Mouse (Mus musculus): ENCODE measurements around the gene Cavin4.
"Not testable (repeated sequence)": the region's sequence is repeated elsewhere in the genome, so short reads cannot be mapped to it uniquely, and the experiment has no call there.

Gene Cavin4

GRCm38 (mm10) chr4:48672915-48673314 lies 9.6 kb downstream of the Cavin4 start:
- CTCF ChIA-PET, result no interaction called here

- CTCF ChIA-PET, result no interaction called here
Measured at GRCm38 (mm10) chr4:48674412-48674811, 11.1 kb downstream of the Cavin4 start.

DNA sequence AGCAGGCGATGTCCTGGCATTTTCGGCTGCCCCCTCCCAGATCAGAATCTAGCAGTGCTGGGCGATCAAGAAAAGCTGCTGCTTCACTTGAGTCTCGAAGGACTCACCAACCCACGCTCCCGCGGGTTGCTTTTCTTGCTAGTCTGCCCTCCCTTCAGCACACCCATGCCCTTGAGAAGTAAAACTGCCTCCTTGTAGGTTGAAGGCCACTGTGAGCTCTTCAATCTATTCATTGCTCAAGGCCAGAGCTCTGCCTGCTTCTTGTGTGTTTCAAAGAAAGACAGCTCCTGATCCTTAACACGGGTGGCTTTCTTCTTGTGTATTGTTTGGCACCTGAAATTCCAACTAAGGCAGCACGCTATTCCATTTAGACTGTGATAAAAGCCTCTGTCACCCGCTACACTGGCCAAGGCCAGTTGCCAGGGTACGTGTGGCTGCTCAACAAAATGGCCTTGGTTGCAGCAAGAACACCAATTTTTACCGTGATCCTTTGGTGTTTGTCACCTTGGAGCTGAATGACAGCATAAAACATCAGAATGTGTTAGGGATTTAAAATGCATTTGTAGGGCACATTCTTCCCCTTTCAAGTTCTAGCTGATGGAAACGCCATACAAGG lies 13.4 kb downstream of the Cavin4 start:
- CTCF ChIA-PET, result no interaction called here

DNA sequence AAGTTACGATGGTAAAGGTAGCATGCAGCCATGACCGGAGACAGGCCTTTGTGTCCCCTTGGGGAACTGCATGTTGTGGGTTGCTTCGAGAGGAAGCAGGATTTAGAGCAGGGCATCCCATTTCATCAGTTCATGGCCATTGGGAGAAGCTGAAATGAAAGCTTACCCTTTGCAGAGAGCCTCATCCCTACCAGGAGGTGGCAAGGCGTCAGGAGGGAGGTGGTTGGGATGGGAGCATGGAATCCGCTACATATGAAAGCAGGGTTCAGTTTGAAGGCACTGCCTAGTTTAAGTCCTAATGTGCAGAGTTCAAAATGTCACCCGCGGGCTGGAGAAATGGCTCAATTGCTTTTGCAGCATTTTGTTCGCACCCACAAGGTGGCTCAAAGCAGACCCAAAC lies 14.0 kb downstream of the Cavin4 start:
- CTCF ChIA-PET, result no interaction called here

GRCm38 (mm10) chr4:48677812-48678211 lies 14.5 kb downstream of the Cavin4 start:
- CTCF ChIA-PET, result interaction anchor here (0.6 kb wide), 1 partner anchor 1174 kb away, joined by 3 read pairs; no protein-coding TSS in a partner anchor

- CTCF ChIA-PET, result no interaction called here
Measured at GRCm38 (mm10) chr4:48678793-48679192, 15.5 kb downstream of the Cavin4 start.

GRCm38 (mm10) chr4:48679728-48680127 lies 16.4 kb downstream of the Cavin4 start:
- CTCF ChIA-PET, result not testable (repeated sequence)

GRCm38 (mm10) chr4:48680214-48680613 lies 16.9 kb downstream of the Cavin4 start:
- CTCF ChIA-PET, result no interaction called here

GRCm38 (mm10) chr4:48680648-48681343 lies 17.5 kb downstream of the Cavin4 start:
- CTCF ChIA-PET, result interaction anchor here (0.6 to 0.7 kb wide), 2 partner anchors 15 to 1451 kb away, joined by 4 read pairs; no protein-coding TSS in a partner anchor

- CTCF ChIA-PET, result no interaction called here
Measured at GRCm38 (mm10) chr4:48683126-48683525, 19.8 kb downstream of the Cavin4 start.

GRCm38 (mm10) chr4:48683633-48684209 lies 20.4 kb downstream of the Cavin4 start:
- CTCF ChIA-PET, result not testable (repeated sequence)

GRCm38 (mm10) chr4:48684593-48685187 lies 21.4 kb downstream of the Cavin4 start:
- CTCF ChIA-PET, result no interaction called here

GRCm38 (mm10) chr4:48688148-48688547 lies 24.8 kb downstream of the Cavin4 start:
- CTCF ChIA-PET, result no interaction called here

GRCm38 (mm10) chr4:48690640-48691039 lies 27.3 kb downstream of the Cavin4 start:
- CTCF ChIA-PET, result no interaction called here

GRCm38 (mm10) chr4:48691793-48692437 lies 28.6 kb downstream of the Cavin4 start:
- CTCF ChIA-PET, result no interaction called here

DNA sequence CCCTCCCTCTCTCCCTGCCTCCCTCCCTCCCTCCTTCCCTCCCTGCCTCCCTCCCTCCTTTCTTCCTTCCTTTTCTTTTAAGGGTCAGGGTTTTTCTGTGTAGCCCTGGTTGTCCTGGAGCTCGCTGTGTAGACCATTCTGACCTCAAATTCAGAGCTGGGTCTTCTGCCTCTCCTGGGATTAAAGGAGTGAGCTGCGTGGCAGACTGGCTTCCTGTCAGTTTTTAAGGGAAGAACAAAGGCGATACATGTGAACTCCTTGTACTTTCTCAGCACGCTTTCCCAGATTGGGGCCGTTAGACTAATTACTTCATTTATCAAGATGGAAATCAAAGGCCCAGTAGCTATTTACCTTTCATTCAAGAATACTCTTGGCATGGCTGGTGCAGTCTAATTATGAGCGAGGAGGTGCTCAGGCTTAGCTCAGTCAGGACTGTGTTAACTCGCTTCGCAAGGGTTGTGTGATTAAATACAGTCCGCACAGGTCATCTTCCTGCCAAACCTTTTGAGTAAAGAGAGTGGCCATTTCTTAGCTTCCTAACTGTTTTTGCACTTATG lies 29.5 kb downstream of the Cavin4 start:
- CTCF ChIA-PET, result no interaction called here

- CTCF ChIA-PET, result no interaction called here
Measured at GRCm38 (mm10) chr4:48696706-48697105, 33.4 kb downstream of the Cavin4 start.

DNA sequence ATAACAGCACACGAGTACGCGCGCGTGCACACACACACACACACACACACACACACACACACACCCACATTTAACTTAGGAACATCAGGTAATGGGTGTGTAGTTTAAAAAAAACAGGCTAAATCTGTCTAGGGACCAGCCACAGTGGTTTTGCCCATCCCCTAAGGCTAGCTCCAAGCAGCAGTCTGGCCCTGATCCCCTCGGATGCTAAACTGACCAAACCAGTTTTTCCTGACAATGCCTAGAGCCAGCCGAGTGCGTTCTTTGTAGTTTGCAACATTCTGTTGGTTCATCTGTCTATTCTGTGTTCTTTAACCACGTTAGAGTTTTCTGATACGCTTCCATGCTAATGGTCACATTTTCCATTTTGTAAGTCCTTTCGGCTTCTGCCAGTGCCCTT lies 34.0 kb downstream of the Cavin4 start:
- CTCF ChIA-PET, result no interaction called here

DNA sequence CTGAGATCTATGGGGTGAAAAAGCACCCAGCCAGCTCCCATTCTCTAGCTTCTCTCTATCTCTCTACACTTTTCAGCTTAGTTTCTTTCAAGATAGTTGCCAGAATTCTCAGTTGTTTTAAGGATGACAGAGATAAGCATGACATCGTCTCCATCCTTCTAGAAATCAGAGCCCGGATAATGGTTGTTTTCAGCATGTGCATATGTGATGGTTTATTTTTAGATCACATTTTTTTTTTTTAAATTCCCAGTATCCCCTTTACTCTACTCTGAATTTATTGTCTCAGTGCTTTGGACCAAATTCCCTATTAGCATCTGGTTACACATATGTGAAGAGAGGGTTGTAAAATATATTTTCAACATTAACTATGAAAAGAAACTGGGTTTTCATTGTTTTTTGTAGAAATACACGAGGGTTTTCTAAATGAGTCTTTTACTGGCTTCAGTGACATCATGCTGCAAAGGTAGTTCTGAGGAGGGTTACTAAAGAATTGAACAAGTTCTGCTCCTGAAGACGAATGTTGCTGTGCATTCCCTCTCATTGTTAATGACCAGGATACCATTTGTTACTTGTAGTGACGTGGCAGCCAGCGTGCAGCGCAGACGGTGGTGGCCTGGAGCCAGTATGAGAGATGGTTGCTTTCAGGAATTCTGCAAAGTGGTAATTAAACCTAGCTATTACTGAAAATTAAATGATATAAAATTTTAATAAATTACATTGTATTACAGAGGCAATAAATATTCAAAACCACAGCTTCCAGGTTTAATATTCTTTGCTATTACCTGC lies 52.7 kb downstream of the Cavin4 start:
- CTCF ChIA-PET, result no interaction called here

DNA sequence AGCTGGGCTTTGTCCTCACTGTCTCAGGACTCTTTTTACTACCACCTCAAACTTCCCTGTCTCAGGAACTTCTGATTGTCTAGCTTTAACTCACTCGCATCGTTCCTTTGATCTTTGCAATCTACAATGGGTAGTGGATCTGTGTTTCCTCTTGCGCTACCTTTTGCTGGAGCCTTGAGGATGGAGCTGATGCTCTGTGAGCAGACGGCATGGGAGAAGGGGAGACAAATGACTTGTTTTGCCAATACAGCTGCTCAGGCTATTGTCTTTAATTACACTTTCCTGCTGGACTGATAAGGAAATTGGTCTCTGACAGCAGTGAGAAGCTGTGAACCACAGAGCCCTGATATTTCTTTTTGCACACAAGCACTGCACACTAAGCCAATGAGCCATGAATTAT lies 53.5 kb downstream of the Cavin4 start:
- CTCF ChIA-PET, result no interaction called here

All from spleen, embryonic (tissue).